Mouse (Mus musculus) small intestine, adult 2 months (tissue): Measurements from ENCODE around the gene Tmem184a.

Source experiments
- CTCF ChIP-seq: fragments of 200-500 bp; IDR thresholded peaks from 2 replicates; pipeline ENCODE4 v1.5.1; 2012; ENCODE audit warnings: low read depth, mild to moderate bottlenecking, control low read depth, inconsistent platforms, low read length, moderate library complexity, mixed read lengths; ENCODE audit not compliant: insufficient replicate concordance, insufficient read length; ENCODE audit errors: extremely low read depth
- POLR2A ChIP-seq: fragments of 200-500 bp; IDR thresholded peaks from 2 replicates; pipeline ENCODE4 v1.6.1; 2012; ENCODE audit warnings: low read depth, mild to moderate bottlenecking, control low read depth, inconsistent platforms, low read length, moderate library complexity

- TF ChIP-seq CTCF (no peak), POLR2A (no peak)
These were observed 7.9 kb downstream of the Tmem184a start for GRCm38 (mm10) chr5:139811677-139812397.
